Mouse (Mus musculus) liver, postnatal 0 days (tissue): ENCODE data around the gene Prps1.

Source experiments
- CTCF ChIP-seq: sonication (generic); IDR thresholded peaks from 2 replicates; pipeline ENCODE4 v1.5.1; 2016; ENCODE audit warnings: antibody characterized with exemption, low read depth
- EP300 ChIP-seq: IDR thresholded peaks from 2 replicates; pipeline ENCODE4 v1.6.1; 2016; ENCODE audit warnings: antibody characterized with exemption, low read depth, mild to moderate bottlenecking

GRCm38 (mm10) chrX:140506436-140507180 lies 50.2 kb downstream of the Prps1 start:
- TF ChIP-seq EP300 (no peak), CTCF (no peak)
